Mouse (Mus musculus) layer of hippocampus, adult 9-11 months (tissue): ENCODE measurements around the gene Sema4d.
A peak's percentile ranks its signal among the peaks of the same experiment; 100 is the strongest.

ENCODE experiments used
- DNase-seq: peaks from one replicate; pipeline ENCODE4 v3.0.0; 2022

Gene Sema4d

DNA sequence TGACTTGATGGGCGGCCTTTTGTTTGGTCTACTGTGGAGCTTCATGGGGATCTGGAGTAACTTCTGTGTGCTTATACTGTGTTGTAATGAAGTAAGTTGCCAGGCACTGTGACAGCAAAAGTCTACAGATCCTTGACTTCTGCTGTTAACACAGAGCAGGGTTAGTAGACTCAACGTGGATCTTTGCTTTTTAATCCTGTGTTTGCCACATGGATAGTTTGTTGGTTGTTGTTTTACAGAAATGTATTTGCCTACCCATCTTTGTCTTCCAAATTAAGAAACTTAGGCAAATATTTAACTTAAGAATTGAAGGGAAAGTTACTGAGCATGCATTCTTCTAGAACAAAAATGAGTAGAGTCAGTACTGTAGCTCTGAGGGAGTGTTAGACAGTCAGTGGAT lies 130.0 kb downstream of the Sema4d start:
- no peak for DNase-seq

DNA sequence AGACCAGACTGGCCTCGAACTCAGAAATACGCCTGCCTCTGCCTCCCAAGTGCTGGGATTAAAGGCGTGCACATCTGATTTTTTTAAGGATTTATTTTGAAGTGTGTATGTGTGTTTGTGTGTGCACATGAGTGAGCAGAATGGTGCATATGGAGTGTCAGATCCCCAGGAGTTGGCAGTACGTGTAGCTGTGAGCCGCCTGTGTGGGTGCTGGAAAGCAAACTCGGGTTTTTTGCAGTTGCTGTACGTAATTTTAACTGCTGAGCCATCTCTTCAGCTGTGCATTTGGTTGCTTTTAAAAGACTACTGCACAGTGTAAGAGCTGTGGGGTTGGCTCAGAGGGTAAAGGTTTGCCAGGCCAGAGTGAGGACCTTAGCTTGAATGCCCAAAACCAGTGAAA lies 134.0 kb downstream of the Sema4d start:
- no peak for DNase-seq

DNA sequence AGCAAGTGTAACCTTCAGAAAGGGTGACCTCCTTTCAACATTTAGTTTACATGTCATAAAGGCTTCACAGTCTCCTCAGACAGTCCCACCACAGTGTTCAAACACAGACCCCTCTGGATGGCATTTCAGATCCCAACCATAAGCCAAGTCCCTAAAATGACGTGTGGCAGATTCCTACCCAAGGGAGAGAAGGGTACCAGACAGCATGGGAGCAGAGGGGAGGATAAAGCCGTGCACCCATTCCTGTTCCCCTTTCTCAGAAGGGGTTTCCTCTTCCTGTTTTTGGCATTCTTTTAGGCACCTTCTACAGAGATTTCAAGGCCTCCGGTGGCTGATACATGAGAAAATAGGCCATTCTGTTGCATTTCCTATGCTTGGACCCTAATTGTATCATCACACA lies 135.5 kb downstream of the Sema4d start:
- DNase-seq = no peak

DNA sequence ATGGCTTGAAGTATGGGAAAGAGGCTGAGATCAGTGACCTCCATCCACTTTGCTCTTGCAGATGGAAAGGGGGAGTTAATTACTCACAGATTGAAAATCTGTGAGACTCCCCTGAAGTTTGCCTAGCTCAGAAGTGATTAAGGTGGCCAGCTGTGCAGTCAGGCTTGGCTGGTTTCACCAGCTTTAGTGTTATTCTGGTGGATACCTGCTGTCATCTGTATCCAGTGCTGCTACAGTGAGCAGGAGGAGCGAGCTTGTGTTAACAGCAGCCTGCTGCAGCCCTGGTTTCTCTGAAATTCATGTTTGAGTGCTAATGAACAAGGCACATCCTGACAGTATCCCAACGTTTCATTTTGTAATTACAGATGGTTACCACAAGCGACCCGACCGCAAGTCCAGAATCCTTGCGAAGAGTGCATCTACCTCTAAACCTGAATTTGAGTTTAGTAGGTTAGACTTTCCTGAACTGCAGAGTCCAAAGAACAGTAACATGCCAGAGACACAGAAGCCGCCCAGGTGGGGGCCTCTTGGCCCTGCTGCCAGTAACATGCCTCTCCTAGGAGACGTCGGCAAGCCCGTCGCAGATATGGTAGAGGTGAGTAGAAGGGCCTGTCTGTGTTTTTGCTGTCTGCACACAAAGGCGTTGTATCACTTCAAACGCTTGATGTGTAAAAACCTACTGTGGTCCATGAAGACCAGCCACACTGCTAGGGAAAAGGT lies 136.9 kb downstream of the Sema4d start:
- no peak for DNase-seq

DNA sequence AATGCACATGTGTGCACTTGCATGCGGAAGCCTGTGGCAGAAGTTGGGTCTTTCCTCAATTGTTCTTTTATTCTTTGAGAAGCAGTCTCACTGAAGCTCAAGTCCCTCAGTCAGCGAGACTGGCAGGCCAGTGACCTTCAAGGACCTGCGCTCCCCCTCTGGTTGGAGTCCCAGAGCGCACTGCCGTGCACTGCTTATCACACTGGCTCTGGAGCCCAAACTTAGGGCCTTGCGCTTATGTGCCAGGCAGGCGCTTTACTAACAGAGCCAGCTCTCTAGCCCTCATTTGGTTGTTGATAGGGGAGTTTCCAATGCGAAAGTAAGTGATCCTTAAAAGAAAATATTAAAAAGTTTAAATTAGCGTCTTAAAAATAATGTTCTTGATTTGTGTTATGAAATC lies 139.6 kb downstream of the Sema4d start:
- DNase-seq = no peak

DNA sequence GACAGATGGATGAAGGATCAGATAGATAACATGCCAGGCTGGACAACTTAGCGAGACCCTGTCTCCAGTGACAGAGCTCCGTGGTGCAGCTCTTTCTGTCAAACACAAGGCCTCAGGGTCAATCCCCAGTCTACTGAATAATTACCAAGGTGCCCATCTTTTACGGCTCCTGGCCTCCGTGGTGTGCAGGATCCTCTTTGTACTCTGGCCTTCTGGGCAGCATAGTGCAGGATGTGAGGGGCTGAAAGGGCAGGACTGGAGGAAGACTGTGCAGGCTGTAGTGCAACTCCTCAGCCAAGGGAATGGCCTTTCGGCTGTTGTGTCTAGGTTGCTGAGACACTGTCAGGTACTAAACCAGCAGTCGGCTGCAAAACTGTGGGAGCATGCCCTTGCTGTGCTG lies 140.4 kb downstream of the Sema4d start:
- no peak for DNase-seq

DNA sequence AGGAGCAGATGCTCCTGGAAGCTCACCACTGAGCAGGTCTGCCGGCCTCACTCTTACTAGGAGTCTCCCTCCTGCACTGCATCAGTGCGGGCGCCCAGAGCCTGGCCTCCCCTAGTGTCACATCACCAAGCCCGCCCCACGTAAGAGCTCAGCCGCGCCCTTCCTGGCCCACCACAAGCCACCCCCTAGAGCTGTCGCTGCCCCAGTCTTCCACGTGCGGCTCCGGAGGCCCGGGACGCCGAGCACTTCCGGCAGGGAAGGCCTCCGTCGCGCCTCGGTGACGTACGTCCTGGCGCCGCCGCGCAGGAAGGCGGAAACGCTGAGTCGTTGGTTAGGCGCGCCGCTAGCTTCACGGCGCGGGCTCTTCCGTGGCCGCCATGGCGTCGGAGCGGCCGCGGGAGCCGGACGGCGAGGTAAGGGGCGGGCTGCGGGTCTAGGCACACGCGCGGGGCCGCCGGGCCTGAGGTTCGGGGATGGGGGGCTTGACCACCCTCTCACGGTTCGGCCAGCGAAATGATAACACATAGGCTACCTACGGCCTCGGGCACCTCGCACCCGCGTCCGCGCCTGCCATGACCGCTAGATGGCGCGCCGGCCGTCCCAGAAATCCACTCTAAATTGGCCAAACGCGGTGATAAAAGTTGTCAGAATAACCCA lies 142.0 kb downstream of the Sema4d start, which contains the start of gene Secisbp2:
Gene Secisbp2, plus strand, starts transcription at position 290 of the 657 bp plus-strand sequence.
- peak; percentile 93 for DNase-seq

DNA sequence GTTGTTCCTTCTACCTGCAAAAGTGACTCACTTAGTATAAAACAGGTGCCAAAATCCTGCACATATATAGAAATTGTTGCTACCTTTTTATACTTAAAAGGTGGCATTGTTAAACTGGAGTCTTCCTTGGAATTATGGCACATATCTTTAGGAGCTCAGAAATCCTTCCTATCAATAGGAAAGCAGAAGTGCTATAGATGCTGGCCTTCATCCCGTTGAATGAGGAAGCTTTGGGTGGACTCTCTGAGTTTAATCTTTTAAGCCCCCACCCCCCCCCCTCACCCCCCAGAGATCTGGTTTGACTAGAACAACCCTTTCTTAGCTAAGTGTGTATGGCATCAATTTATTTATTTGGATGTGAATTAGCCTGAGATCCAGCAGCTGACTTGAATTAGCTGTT lies 143.8 kb downstream of the Sema4d start:
- DNase-seq = no peak

DNA sequence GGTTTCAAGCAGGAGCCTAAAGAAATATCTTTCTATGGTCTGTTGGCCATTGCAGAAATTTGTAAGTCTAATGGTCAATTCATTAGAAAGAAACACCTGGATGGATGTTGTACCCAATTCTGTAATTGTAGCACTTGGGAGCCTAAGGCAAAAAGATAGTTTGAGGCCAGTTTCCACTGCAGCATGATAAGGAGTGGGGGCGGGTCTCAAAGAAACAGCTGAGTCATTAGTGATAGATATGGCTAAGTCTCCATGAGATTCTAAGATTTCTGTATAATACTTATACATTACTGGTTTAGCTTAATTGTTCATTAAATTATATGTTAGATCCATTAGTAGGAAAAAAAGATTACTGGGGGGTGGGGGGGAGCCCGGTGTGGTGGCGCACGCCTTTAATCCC lies 145.3 kb downstream of the Sema4d start:
- DNase-seq = no peak

DNA sequence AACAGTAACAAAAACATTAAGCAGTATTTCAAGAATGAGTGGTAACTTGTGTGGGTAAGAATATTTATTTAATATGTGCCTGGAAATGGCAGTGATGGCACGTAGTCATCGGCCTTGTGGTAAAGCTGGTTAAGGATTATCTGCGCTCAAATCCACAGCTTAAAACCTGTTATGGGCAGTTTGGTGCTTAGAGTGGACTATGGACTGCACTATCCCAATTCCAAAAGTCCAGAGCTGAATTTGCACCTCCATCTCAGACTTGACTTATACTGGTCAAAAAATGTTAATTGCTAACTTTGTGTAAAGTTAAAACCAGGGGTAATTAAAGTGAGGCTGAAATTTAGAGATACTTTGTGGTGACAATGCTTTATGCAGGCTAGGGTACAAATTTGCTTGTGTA lies 145.8 kb downstream of the Sema4d start:
- no peak for DNase-seq

DNA sequence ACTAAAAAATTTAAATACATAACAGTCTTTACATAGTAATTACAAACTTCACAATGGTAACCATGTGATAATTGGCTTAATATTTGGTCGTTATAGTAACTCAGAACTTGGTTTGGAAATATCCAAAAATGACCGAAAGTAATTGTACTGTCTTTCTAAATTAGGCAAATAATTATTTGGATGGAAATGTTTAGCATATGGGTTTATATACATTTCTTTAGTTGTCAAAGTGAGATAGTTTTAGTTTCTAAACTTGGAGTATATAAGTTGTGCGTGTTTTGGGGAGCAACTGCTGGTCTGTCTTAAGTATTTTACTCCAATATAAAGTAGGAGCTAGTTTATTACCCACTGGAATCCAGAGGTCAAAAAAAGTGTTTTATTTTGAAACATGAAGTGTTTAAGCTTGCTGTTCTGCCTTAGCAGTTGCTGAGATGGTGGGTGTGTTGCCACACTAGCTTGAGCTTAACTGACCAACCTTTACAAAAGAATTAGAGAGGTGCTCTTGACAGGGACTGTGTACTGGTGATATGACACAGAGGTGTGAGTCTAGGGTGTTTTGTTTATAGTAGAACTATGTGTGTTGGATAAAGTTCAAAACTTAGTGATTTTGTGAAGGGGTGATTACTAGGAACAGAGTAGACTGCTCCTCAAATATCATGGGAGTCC lies 147.1 kb downstream of the Sema4d start:
- DNase-seq = no peak

DNA sequence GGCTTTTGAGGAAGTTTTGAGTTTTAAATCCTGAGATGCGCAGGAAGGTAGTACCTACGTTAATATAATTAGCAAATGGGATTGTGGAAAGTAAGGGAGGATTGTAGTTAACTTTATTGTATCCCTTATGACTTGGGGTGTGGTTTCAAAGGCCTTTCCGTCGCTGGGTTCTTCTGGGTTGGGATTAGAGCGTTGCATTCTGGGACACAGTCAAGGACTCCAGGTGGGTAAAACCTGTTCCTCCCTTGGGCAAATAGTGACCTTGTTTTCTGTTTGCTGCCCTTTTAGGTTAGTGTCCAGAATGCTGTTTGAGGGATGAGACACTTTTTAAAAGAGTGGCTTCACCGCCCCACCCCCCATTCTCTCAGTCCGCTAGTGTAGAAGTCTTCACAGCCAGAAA lies 147.7 kb downstream of the Sema4d start:
- DNase-seq = no peak

DNA sequence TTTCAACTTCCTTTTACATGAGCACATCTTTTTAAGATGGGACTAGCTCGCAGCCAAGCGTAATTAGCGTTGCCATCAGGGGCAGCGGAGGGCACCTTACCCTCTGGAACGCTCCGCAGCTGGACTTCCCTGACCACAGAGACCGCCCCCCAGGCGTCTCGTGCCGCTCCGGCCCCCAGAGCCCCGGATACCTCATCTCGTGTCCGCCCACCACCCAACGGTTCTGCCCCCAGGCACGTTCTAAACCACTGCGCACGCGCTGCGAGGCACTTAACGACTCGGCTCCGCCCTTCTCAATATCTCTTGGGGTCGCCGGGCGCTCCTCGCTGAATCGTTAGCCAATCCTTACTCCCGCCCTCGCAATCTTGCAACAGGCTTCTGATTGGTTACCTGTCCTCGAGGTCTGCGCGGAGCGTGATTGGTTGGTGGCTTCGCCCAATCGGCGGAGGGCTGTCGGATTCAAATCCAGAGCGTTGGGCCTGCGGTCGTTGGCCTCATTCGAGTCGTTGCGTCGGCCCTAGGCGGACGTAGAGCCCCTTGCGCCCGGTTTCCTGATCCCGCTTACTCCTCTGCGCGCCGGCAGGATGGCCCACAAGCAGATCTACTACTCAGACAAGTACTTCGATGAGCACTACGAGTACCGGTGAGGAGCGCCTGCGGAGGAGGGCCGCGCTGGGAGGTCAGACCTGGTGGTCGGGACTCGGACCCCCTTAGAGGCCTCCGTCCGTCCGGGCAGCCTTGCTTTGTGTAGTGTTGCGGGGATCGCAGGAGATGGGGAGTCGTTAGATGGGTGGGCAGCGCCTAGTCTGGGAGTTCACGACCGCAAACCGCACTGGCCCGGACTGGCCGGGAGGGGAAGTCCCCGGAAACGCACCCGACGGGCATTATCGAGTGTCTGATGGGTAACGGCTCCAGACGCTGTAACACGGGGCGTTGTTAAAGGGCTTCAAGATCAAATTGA lies 148.4 kb downstream of the Sema4d start, which contains the start of gene Cks2:
Gene Cks2, plus strand, starts transcription at position 404 of the 961 bp plus-strand sequence.
- DNase-seq = peak; percentile 99

DNA sequence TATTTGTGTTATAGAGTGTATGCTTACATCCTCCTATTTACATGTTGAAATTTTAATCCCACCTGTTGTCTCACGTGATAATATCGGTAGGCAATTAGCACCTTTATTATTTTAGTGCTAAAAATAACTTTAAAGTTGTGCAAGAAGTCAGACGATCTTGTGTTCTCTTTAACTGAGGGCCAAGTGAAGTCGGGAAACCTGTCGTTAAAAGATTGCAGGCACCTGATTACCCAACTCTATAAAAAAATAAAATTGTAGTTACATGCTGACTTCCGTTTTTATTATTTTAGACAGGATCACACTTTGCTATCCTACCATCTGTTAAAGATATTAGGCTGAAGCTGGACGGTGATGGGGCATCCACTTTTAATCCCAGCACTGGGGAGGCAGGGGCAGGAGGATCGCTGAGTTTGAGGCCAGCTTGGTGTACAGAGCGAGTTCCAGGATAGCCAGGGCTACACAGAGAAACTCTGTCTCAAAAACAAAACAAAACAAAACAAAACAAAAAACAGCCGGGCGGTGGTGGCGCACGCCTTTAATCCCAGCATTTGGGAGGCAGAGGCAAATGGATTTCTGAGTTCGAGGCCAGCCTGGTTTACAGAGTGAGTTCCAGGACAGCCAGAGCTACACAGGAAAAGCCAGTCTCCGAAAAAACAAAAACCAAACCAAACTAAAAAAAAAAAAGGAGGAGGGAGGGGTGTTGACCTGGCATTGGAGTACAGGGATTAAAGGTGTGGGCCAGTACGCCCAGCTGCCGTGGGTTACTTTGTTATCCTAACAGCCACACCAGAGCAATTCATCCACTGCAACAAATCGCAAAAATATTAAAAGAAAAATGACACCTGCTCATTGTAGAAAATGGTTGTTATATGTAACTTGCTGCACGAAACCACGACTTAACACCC lies 149.4 kb downstream of the Sema4d start:
- DNase-seq = no peak

DNA sequence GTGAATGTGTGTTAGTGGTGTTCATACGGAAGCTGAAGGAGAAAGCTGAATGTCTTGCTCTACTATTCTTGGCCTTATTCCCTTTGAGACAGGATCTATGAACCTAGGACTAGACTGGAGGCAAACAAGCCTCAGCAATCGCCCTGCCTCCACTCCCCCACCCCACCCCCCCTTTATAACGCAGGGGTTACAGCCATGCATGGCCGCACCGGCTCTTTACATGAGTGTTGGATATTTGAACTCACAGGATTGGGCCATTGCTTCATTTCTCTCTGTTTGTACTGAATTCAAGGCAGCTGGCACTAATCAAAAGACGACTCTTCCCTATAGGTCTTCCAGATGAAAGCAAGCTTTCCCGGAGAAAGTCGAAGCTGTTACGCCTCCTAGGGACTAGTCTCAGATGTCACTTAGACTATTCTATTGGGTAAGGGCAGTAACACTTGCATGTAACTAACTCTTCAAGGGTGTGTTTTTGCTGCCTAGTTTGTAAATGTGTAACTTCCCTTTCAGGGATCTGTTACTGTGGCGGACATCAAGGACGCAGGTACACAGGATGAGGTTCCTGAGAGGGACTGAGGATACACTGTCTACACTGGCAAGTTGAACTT lies 151.3 kb downstream of the Sema4d start:
- no peak for DNase-seq

DNA sequence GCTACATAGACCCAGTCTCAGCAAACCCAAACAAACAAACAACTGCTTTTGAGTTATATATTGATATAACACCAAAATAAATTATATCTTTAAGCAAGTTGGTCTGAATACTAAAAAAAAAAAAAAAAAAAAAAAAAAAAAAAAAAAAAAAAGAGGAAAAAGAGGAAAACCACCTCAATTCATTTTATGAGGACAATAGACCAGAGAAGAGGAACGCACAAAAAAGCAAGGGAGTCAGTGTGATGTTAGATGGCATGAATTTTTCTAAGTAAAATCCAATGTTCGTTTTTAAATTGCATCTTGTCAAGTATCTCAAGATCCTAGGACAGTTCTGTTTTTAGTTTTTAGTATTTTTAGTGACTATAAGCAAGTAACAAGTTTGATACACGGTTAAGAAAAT lies 152.1 kb downstream of the Sema4d start:
- DNase-seq = no peak

DNA sequence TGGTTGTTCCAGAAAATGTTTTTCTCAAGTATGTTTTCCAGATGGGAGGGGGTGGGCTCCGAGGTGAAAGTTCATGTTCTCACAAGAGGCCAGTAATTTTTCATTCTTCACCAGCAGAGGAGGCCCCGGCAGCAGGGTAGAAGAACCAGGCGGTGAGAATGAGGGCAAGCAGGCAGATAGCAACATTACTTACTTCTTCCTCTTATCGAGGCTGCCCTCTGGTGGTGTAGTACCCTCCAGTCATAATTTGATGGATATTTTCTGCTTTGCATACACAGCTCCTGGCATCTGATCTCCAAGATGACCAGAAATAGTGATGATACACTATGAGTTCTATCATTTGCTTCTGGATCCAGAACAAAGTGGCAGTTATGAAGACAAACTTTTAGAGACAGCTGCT lies 154.6 kb downstream of the Sema4d start:
- DNase-seq = no peak
